Mouse (Mus musculus) brain, adult 2 months (tissue): Measurements from ENCODE around the gene Abi2.

Experiments
- DNase-seq: peaks from one replicate; pipeline ENCODE4 v3.0.0; 2011; ENCODE audit warnings: low read depth, low spot score

Abi2 gene

DNA sequence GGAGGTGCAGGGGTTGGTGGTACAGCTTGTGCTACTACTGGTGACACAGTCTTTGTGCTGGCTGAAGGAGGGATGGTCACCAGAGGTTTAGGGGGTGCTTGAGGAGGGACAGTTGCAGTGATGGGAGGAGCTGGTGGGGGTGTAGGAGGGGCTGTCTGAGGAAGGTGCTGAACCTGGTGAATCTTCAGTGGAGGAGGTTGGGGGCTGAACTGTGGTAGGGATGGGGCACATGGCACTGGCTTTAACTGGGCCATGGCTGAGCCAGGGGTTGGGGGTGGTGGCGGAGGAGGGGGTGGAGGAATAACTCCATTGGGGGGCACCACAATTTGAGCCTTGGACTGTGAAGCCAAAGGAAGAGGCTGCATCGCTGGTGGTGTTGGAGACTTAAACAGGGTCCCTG lies 80.2 kb downstream of the Abi2 start:
- DNase-seq, result no peak

DNA sequence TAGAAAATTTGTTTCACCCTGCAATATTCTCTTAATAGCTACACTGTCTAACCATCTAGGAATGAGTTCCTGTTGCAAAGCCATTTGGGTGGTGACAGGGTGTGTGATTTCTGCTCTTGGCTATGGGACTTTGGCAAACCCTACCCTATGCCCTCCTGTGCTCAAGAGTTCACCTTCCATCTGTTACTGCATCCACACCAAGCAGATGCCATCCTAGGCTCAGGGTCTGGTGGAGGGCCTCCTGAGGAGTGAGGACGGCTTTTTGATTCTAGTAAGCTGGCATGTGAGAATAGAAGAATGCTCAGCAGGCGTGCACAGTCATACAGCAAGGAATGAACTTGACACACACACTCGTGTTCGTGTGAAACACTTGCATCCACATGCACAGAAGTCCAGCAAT lies 81.1 kb downstream of the Abi2 start:
- DNase-seq, result peak; percentile 92

DNA sequence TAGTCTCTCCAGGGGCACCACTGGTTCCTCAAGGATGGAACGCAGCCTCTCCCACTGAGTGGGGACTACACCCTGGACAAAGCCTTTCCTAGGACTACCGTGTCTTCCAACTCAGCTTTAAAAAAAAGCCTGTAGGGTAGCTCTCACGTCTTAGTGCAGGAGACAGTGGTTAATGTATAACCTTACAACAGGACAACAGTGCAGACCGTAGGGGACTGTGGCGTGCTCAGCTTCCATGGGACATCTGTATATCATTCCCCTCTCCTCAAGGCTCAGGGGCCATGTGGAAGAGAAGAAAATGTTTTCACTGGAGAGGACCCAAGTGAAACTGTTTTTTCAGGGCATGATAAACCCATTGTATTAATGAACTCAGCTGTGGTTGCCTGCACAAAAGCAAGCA lies 83.0 kb downstream of the Abi2 start:
- DNase-seq, result no peak

DNA sequence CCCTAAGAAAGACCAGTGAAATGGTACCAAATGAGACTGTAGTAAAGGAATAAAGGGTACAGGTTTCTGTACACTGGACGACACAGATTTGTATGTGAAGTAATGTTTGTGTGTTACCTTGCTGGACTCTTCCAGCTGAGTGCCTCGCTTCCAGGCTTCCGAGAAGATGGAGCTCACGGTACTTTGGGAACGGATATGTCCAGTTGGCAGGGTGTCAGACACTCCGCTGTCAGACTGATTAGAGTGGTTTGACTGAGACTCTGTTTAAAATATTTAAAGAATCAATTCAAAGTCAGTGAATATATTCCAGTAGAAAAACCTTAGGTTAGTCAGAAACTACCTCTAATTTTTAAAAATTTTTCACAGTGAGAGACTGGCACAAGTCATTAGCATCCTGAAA lies 84.0 kb downstream of the Abi2 start:
- no peak for DNase-seq

DNA sequence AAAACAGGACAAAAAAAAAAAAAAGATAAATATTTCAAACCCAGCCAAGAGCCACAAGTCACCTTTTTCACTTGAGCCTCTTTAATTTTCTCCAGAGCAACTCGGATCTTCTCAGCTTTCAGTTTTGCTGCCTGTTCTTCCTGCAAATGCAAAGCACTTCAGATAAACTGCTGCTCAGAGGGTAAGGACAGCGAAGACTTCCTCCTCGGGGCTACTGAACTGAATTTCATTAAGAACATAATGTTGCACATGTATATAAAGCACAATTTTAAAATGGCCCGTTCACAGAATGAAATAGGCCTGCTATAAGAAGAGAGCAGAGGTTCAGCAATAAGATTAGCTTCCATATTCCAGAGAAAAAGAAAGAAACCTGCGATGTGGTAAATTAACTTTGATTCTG lies 94.0 kb downstream of the Abi2 start:
- no peak for DNase-seq

DNA sequence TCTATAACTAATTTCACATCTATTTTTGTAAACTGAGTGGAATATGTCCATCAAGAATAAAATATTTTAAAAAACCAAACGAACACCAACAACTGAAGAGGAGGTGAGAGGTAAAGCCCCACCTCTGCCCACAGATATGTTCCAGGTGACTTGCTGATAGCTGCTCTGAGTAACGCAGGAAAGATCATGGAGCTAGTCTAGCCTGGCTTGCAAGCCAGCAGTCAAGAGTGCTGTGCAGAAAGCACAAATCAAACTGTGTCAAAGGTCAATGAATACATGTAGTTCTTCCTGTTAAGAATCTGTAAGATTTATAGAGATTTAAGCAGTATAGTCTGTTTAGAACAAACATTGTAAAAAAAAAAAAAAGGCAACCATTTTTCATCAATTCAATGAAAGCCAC lies 101.2 kb downstream of the Abi2 start:
- no peak for DNase-seq

DNA sequence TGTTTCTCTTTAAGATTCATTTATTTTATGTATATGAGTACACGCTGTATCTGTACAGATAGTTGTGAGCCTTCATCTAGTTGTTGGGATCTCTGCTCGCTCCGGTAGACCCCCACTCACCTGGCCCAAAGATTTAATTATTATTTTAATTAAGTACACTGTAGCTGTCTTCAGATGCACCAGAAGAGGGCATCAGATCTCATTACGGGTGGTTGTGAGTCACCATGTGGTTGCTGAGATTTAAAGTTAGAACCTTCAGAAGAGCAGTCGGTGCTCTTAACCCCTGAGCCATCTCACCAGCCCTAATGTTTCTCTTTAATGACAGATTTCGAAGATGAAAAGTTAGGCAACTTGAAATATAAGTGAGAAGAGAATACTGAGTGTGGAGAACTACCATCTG lies 120.7 kb downstream of the Abi2 start:
- no peak for DNase-seq

DNA sequence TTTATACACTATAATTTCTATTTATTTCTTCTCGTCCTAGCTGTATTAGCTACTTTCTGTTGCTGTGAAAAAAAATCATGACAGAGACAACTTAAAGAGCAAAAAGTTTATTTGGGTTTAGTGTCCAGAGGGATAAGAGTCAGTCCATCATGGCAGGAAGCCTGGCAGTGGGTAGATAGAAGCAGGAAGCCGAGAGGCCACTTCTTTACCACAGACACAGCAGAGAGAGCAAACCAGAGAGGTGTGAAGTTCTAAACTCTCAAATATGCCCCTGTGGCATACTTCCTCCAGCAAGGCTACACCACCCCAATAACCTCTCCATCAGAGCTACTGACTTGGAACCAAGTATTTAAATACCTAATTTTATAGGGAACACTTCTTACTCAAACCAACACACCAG lies 121.2 kb downstream of the Abi2 start:
- no peak for DNase-seq
